Mouse (Mus musculus) lung, embryonic 14.5 days (tissue): ENCODE measurements around the gene Rps27rt. TPM values are rescaled to one million over a fixed set of nuclear protein-coding genes. Genes with fewer than 3 reads are reported as not detected.

Source experiments
- ATAC-seq: fragments of 200-750 bp; cut with Nextera tagmentation; 2 replicates; pipeline ENCODE4 v1.8.0; 2017; ENCODE audit warnings: mild to moderate bottlenecking, moderate TSS enrichment, moderate library complexity; ENCODE audit not compliant: insufficient read depth
- DNase-seq: peaks from one replicate; pipeline ENCODE4 v3.0.0-alpha.2; 2015
- H3K27ac ChIP-seq: fragments of 300-500 bp; sonication (generic); 2 replicates; pipeline ENCODE4 v1.5.1; 2014; ENCODE audit warnings: low read depth, mild to moderate bottlenecking, moderate library complexity
- H3K27me3 ChIP-seq: fragments of 300-500 bp; sonication (generic); 2 replicates; pipeline ENCODE4 v1.6.1; 2014; ENCODE audit warnings: low read length, control low read depth; ENCODE audit not compliant: insufficient read depth
- H3K36me3 ChIP-seq: fragments of 300-500 bp; sonication (generic); 2 replicates; pipeline ENCODE4 v1.6.1; 2014; ENCODE audit warnings: control low read depth; ENCODE audit not compliant: insufficient read depth
- H3K4me1 ChIP-seq: fragments of 300-500 bp; sonication (generic); 2 replicates; pipeline ENCODE4 v1.6.1; 2014; ENCODE audit warnings: antibody characterized with exemption, control low read depth; ENCODE audit not compliant: insufficient read depth
- H3K4me2 ChIP-seq: fragments of 300-500 bp; sonication (generic); 2 replicates; pipeline ENCODE4 v1.6.1; 2014; ENCODE audit warnings: mild to moderate bottlenecking
- H3K4me3 ChIP-seq: fragments of 300-500 bp; sonication (generic); 2 replicates; pipeline ENCODE4 v1.5.1; 2014; ENCODE audit warnings: low read depth, low read length
- H3K9ac ChIP-seq: fragments of 300-500 bp; sonication (generic); 2 replicates; pipeline ENCODE4 v1.6.1; 2014
- H3K9me3 ChIP-seq: fragments of 300-500 bp; sonication (generic); 2 replicates; pipeline ENCODE4 v1.6.1; 2016; ENCODE audit warnings: low read depth, low read length, control low read depth
- CTCF ChIP-seq: IDR thresholded peaks from 2 replicates; pipeline ENCODE4 v1.5.1; 2016; ENCODE audit warnings: antibody characterized with exemption, low read depth
- WGBS: fragments of 180-500 bp; shearing (Covaris S2); extraction: QIAGEN DNeasy Blood & Tissue Kit; methylation state at CpG from one replicate; pipeline ENCODE4 v1.1.7; 2014; 5-methylcytosine and 5-hydroxymethylcytosine counted together
- polyA plus RNA-seq: library from polyadenylated mRNA; unstranded; fragments of >200 nt; fragmentation: Nextera tagmentation; extraction: Ambion mirVana; gene quantifications from 2 replicates; pipeline ENCODE4 v1.2.1, GENCODE M21; 2014

Rps27rt gene
- polyA plus RNA-seq, 1 experiment from 2014 or later, result 484 TPM

- no peaks in the 10 kb centered on the region; the same call in 1 of the 2 replicates for H3K9me3 ChIP-seq
- no peaks in the 10 kb centered on the region for H3K36me3 ChIP-seq
- no peak overlapping the region for H3K9ac ChIP-seq
- H3K4me3 ChIP-seq, result no peak overlapping the region
- ATAC-seq, result no peak
- H3K4me2 ChIP-seq, result no peak overlapping the region
- no peaks in the 10 kb centered on the region for H3K4me1 ChIP-seq
- 90% methylated on average over 7 of the region's 7 CpGs for WGBS
- DNase-seq, result no peak
- H3K27me3 ChIP-seq, result no peaks in the 10 kb centered on the region
- no peak overlapping the region for H3K27ac ChIP-seq
- TF ChIP-seq CTCF, result no peak
Observed at GRCm38 (mm10) chr9:115020141-115020540, 37.6 kb upstream of the Rps27rt start.

GRCm38 (mm10) chr9:115012367-115012766, 29.8 kb upstream of the Rps27rt start:
- Histone ChIP-seq H3K4me2 (no peak overlapping the region), H3K4me1 (peaks cover 2% of the 10 kb centered on the region; the same call in 1 of the 2 replicates), H3K27ac (no peak overlapping the region), H3K9me3 (peaks cover 6% of the 10 kb centered on the region; the same call in 1 of the 2 replicates), H3K9ac (no peak overlapping the region), H3K36me3 (no peaks in the 10 kb centered on the region), H3K4me3 (no peak overlapping the region), H3K27me3 (no peaks in the 10 kb centered on the region)
- WGBS, result 47% methylated on average over 12 of the region's 12 CpGs
- no peak for TF ChIP-seq CTCF
- DNase-seq (no peak), ATAC-seq (no peak)

GRCm38 (mm10) chr9:115008194-115008593, 25.7 kb upstream of the Rps27rt start:
- peaks cover 6% of the 10 kb centered on the region; the same call in 1 of the 2 replicates for H3K9me3 ChIP-seq
- H3K27ac ChIP-seq, result peak overlapping the region; percentile 59; the same call in 1 of the 2 replicates
- ATAC-seq (no peak; the same call in 1 of the 2 replicates), DNase-seq (no peak)
- H3K4me3 ChIP-seq, result no peak overlapping the region
- H3K4me2 ChIP-seq, result no peak overlapping the region
- 72% methylated on average over 7 of the region's 7 CpGs for WGBS
- H3K36me3 ChIP-seq, result no peaks in the 10 kb centered on the region
- TF ChIP-seq CTCF, result no peak
- H3K9ac ChIP-seq, result no peak overlapping the region
- peaks cover 2% of the 10 kb centered on the region; the same call in 1 of the 2 replicates for H3K4me1 ChIP-seq
- H3K27me3 ChIP-seq, result no peaks in the 10 kb centered on the region

- Histone ChIP-seq H3K4me3 (no peak overlapping the region), H3K4me1 (peaks cover 2% of the 10 kb centered on the region; the same call in 1 of the 2 replicates), H3K9ac (no peak overlapping the region), H3K9me3 (peaks cover 6% of the 10 kb centered on the region; the same call in 1 of the 2 replicates), H3K4me2 (no peak overlapping the region), H3K27me3 (no peaks in the 10 kb centered on the region), H3K27ac (peak overlapping the region; percentile 59; the same call in 1 of the 2 replicates), H3K36me3 (no peaks in the 10 kb centered on the region)
- ATAC-seq (peak; percentile 71), DNase-seq (peak; percentile 81)
- WGBS, result 48% methylated on average over 6 of the region's 6 CpGs
- TF ChIP-seq CTCF, result no peak
Observed at GRCm38 (mm10) chr9:115007776-115008175, 25.2 kb upstream of the Rps27rt start.

- peaks cover 6% of the 10 kb centered on the region; the same call in 1 of the 2 replicates for H3K9me3 ChIP-seq
- no peaks in the 10 kb centered on the region for H3K27me3 ChIP-seq
- DNase-seq, result no peak
- no peak overlapping the region for H3K9ac ChIP-seq
- peaks cover 2% of the 10 kb centered on the region; the same call in 1 of the 2 replicates for H3K4me1 ChIP-seq
- no peaks in the 10 kb centered on the region for H3K36me3 ChIP-seq
- no peak overlapping the region for H3K4me2 ChIP-seq
- no peak overlapping the region for H3K4me3 ChIP-seq
- no peak for ATAC-seq
- no peak overlapping the region for H3K27ac ChIP-seq
- no peak for TF ChIP-seq CTCF
- WGBS, result 68% methylated on average over 10 of the region's 10 CpGs
Observed at GRCm38 (mm10) chr9:115005446-115005845, 22.9 kb upstream of the Rps27rt start.

- Histone ChIP-seq H3K4me1 (no peaks in the 10 kb centered on the region), H3K9me3 (no peaks in the 10 kb centered on the region), H3K36me3 (no peaks in the 10 kb centered on the region), H3K27ac (no peak overlapping the region), H3K4me2 (no peak overlapping the region), H3K27me3 (no peaks in the 10 kb centered on the region), H3K4me3 (no peak overlapping the region), H3K9ac (no peak overlapping the region)
- no peak for ATAC-seq
- WGBS, result 40% methylated on average over 5 of the region's 5 CpGs
- DNase-seq, result no peak
- TF ChIP-seq CTCF, result no peak
Observed at GRCm38 (mm10) chr9:114999771-115000146, 17.2 kb upstream of the Rps27rt start.

GRCm38 (mm10) chr9:114999010-114999770, 16.7 kb upstream of the Rps27rt start:
- Histone ChIP-seq H3K4me3 (no peak overlapping the region), H3K9me3 (no peaks in the 10 kb centered on the region), H3K4me2 (no peak overlapping the region), H3K9ac (no peak overlapping the region), H3K27me3 (no peaks in the 10 kb centered on the region), H3K27ac (no peak overlapping the region), H3K36me3 (no peaks in the 10 kb centered on the region), H3K4me1 (no peaks in the 10 kb centered on the region)
- no peak for ATAC-seq
- 67% methylated on average over 6 of the region's 6 CpGs for WGBS
- TF ChIP-seq CTCF, result no peak
- peak; percentile 20 for DNase-seq
